Mouse (Mus musculus) liver, postnatal 0 days (tissue): ENCODE measurements around the gene Lrrc58.

Experiments used
- CTCF ChIP-seq: sonication (generic); IDR thresholded peaks from 2 replicates; pipeline ENCODE4 v1.5.1; 2016; ENCODE audit warnings: antibody characterized with exemption, low read depth
- EP300 ChIP-seq: IDR thresholded peaks from 2 replicates; pipeline ENCODE4 v1.6.1; 2016; ENCODE audit warnings: antibody characterized with exemption, low read depth, mild to moderate bottlenecking

- TF ChIP-seq EP300 (no peak), CTCF (no peak)
Measured at GRCm38 (mm10) chr16:37916138-37916817, 48.1 kb downstream of the Lrrc58 start, which contains the start of gene Gpr156.
